Mouse (Mus musculus): Measurements from ENCODE around the gene Ryr2. TPM values are rescaled to one million over a fixed set of nuclear protein-coding genes. Genes with fewer than 3 reads are reported as not detected.

The Ryr2 gene
- total RNA-seq, 2 experiments from 2014 or later = 8.5 to 21.8 TPM

GRCm38 (mm10) chr13:12094569-12094968 is 12.2 kb downstream of the Ryr2 start:
- DNase-seq = no peak

DNA sequence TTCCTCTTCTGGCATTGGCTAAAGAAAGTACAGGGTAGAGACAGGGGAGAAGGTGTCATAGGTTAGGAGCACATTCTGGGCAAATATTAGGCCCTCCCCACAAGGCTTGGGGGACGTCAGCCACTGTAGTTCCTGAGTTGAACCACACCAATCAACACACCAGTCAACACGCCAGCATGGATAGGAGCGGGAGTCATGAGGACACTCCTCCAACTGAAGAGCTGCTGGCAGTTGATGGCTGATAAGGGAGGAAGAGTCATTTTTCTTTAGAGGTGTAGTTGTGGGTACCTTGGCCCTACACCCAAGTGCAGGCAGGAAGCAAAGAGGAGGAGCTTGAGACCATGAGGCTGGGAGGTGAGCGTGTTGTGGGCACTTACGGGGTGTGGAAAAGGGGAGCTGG is 13.6 kb downstream of the Ryr2 start:
- no peak for DNase-seq

GRCm38 (mm10) chr13:12092379-12093107 is 14.2 kb downstream of the Ryr2 start:
- DNase-seq = no peak

DNA sequence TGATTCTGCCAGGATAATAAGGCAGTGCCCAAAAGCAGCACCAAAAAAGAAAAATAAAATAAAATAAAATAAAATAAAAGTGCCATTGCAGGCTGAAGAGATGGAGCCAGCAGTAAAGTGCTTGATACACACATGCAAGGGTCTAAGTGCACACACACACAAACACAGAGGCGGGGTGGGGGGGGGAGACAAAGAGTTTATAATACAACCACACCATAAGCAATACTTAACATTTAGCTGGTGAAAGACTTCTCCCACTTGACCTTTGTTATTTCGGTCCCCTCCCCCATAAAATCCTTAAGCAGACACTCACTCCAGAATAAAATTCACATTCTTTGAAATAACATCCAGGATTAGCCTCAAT is 22.7 kb downstream of the Ryr2 start:
- DNase-seq = no peak

GRCm38 (mm10) chr13:12083443-12084111 is 23.2 kb downstream of the Ryr2 start:
- no peak for DNase-seq

DNA sequence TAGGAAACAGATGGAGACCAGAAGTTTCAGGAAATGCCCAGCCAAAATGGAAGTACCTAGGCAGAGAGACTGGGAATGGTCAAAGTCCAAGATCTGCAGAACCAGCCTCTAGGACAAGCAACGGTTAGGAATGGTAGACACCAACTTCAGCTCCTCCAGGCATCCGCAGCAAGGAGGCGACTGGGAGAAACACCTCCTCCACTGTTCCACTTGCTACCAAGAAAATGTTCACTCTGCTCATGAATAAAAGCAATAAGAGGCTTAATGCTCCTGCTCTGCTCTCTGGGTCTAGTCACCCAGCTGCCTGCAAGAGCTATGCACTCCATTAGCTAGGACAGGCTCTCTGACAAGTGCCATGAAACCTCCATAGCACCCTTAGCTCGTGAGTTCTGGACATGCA is 26.2 kb downstream of the Ryr2 start:
- no peak for DNase-seq

DNA sequence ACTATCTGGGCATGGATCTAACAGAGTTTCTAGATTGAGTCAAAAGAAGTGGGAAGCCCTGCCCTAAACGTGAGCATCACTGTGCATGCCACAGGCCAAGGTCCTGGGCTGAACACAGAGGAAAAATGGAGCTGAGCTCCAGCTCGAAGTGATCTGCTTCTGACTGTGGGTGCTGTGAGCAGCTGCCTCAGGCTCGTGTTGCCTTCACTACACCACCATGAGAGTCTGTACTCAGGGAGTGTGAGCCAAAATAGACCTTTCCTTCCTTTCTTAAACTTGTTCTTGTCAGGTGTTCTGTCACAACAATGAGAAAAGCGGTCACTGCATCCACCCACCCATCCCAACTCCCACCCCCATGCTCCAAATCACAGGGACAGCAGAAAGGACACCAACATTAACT is 27.2 kb downstream of the Ryr2 start:
- no peak for DNase-seq

GRCm38 (mm10) chr13:12074897-12075296 is 31.8 kb downstream of the Ryr2 start:
- no peak for DNase-seq

- DNase-seq = no peak
These were observed 34.2 kb downstream of the Ryr2 start for GRCm38 (mm10) chr13:12072571-12072970.

DNA sequence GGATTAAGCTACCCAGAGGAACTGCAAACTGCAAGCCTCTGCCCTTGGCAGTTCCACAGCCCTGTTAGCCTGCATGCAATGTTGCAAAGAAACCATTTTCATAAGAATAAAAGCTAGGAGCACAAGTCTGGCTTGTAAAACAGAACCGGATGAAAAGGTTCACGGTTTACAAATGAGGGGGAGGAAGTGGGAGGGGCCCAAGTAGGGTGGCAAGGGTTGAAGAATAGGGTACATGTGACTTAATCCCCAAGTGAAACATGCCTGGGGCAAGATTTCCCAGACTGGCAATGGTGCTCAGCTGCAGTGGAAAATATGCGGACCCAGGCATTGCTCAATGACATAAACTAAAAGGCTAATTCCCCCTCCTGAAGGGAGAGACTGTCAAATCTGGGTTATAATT is 34.6 kb downstream of the Ryr2 start:
- DNase-seq = peak in 1 of 2 experiments; percentile 16

- no peak for DNase-seq
These were observed 36.3 kb downstream of the Ryr2 start for GRCm38 (mm10) chr13:12070157-12071129.

DNA sequence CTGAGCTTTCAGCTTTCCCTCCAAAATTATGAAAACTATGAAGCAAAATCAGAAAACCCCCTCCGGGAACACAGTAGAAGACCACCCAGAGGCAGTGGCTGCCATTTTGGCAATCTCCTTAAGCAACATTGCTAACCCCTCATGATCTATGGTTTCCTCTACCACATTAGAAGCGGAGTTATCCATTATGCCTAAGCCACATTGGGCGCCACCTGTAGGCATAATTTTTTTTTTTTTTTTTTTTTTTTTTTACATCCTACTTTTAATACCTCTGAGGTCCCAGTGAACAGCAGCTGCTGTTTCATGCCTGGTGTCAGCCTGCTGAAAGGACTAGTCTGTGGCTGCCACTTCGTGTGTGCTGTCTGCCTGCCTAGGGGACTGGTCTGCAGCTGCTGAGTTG is 42.2 kb downstream of the Ryr2 start:
- DNase-seq = no peak

DNA sequence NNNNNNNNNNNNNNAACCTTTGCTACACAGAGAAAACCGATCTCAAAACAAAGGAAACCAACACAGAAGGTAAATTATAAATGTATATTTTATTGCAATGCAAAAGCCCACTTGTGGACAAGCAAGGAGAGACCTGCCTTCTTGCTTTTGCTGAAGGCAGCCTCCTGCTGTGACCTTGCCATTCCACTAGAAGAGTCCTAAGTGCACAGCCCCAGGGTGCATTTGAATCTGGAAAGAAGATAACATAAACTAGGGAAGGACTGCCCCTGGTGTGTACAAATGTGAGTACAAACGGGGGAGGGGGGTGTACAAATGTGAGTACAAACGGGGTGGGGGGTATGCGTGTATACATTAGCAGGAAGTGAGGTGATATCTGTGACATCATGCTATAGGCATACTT is 43.2 kb downstream of the Ryr2 start:
- no peak for DNase-seq

DNA sequence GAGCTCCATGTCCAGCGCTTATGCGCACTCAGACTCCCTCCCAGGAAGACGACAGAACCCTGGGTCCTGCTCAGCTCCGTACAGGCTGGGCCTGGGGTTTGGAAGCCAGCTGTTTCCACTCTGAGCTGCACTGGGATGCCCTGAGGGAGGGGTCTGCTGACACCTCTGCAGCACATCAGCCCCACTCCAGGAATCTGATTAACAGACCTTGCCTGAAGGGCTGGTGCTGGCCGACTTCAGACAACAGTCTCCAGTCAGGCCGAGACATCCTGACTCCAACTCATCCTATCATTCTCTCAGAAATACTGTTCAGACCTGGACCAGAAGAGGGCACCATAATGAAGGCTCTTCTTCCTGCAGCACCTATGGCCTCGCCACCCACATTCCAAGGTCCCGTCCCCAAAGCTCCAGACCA is 49.4 kb downstream of the Ryr2 start:
- DNase-seq = peak in 1 of 2 experiments; percentile 38

DNA sequence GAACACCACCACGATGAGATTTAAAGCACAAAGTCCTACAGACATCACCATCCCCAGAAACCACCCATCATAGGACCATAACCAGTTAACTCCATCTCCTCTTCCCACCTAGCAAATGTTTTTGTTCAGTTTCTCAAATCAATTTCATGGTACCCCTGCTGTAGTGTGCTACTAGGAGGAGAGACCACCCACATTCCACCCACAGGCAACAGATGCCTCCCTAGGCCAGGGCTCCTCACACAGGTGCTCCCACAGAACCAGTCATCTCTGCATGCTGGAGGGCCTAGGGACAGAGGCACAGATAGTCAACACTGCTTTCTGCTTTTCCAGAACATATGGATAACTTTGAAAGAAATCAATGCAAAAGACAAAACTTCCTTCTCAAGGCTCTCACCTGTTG is 50.8 kb downstream of the Ryr2 start:
- DNase-seq = no peak

DNA sequence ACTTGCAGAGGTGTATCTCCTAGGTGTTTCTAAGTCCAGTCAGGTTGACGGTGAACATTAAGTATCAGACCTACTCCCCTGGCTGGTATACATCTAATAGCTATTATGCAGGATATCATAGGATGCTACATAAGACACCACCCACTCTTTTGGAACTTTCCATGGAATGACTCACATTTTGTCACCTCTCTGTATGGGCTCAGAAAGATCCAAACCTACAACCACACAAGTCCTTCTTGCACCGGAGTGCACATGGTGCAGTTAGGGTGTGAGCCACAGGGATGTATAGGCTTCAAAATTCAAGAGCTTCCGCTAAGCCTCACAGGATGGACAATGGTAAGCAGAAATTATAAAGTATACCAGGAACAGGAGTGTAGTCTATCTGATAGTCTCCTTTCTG is 52.8 kb downstream of the Ryr2 start:
- DNase-seq = no peak

DNA sequence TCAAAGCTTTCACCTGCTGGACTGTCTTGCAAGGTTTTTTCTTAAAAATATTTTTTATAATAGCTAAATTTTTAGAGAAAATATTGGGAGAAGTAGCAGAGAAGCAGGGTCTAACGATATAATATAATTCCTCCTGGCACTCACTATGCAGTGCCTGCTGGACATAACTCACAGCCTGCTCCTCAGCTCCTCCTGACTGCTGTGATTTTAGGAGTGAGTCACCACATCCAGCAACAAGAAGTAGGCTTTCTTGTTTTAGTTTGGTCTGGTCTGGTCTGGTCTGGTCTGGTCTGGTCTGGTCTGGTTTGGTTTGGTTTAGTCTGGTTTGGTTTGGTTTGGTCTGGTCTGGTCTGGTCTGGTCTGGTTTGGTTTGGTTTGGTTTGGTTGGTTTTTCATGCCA is 55.9 kb downstream of the Ryr2 start:
- DNase-seq = peak in 1 of 2 experiments; percentile 29

DNA sequence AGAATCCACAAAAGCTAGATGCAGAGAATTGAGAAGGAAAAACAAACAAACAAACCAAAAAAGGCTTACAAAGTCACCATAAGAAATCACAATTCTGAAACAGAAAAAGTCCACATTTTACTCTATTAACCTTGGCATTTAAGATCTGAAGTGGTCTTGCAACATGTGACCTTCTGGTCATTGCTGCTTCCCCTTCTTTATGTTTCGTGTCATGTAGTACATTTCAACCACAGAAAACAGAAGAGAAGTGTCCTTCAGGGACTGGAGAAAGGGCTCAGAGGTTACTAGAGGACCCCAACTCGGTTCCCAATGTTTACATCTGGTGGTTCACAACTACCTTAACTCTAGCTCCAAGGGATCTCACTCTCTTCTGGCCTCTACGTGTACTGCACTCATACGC is 59.7 kb downstream of the Ryr2 start:
- no peak for DNase-seq

DNA sequence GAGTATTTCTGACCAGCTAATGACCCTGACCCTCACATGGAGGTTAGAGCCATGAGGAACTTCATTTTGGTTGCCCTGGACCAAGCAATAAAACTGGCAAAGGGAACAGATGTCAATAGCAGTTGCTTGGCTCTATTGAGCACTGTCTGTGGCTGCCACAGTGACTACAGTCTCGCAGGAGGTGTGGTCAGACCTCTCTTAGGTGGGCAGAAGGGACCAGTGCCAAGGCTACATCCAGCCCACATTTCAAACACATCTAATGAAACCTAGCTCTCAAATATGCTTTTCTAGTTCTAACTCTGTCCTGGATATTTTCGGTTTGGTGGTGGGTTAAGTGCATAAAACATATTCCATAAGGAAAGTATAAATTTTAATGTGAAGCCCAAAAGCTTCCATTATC is 62.0 kb downstream of the Ryr2 start:
- no peak for DNase-seq

DNA sequence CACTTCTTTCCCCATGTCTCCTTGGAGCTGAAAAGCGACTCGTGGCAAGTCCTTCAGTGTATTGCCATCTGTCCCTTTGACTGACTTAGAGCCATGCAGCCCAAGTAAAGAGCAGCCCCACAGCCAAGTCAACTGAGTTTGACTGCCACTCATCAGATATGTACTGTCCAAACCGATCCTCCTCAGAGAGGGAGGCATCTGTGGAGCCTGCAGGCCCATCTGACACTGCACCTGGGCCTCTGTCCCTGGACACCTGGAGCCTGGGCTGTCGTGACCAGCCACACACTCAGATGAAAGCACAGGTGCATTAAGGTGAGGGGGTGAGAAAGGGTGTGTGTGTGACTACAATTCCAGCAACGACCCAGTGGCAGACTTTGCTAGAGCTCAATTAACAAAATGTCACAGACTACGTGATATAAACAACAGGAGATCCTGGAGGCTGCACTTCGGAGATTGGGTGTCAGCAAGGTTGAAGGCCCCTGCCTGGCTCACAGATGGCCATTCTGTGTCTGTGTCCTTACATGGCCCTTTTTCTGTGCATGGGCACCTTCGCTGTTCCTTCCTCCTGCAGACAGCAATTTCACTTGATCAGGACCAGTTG is 63.8 kb downstream of the Ryr2 start:
- no peak for DNase-seq

DNA sequence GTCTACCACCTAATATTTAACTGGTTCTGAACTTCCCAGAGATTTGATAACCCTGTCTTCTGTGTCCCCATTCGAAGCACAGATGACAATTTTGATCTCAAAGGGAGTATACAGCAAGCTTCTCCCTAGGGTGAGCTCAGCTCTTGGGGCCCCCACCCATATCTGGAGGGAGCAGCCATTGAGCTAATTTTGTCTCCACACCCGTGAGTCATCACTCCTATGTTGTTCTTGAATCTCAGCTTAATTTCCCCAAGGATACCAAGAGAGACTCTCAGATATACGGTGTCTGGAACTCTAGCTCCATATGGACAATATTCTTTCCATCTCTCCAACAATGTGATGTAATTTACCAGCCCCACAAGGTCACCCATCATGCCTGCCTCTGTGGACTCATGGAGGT is 66.8 kb downstream of the Ryr2 start:
- no peak for DNase-seq

DNA sequence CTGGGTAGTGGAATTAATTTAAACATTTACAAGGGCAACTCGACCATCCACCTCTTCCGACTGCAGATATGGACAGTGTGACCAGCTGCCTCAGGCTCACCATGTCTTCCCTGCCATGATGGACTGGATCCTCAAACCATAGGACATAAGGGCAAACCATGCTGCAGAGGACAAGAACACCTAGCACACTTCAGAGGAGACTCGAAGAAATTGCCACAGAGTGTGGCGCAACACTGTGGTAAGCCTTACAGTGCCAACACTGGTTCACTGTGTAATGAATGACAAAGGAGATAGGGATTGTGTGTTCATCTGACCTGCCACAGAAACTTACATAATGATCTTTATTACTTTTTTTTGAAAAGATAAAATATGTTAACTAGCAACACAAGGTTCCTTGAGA is 68.1 kb downstream of the Ryr2 start:
- DNase-seq = peak; percentile 37 to 61

All from adrenal gland, postnatal 36 days (tissue).